Mouse (Mus musculus) liver, postnatal 0 days (tissue): ENCODE measurements around the gene 2010111I01Rik. TPM values are rescaled to one million over a fixed set of nuclear protein-coding genes. Genes with fewer than 3 reads are reported as not detected.
"Not testable (repeated sequence)": the region's sequence is repeated elsewhere in the genome, so short reads cannot be mapped to it uniquely, and the experiment has no call there.

Source experiments
- ATAC-seq: fragments of 200-750 bp; cut with Nextera tagmentation; 2 replicates; pipeline ENCODE4 v1.8.0; 2017; ENCODE audit warnings: mild to moderate bottlenecking, moderate library complexity
- DNase-seq: peaks from one replicate; pipeline ENCODE4 v3.0.0-alpha.2; 2016
- H3K27ac ChIP-seq: fragments of 300-500 bp; sonication (generic); 2 replicates; pipeline ENCODE4 v1.5.1; 2014; ENCODE audit warnings: antibody characterized with exemption, moderate library complexity, mild to moderate bottlenecking, low read depth
- H3K27me3 ChIP-seq: fragments of 300-500 bp; sonication (generic); 2 replicates; pipeline ENCODE4 v1.6.1; 2014; ENCODE audit warnings: low read length, control low read depth, mixed read lengths; ENCODE audit not compliant: insufficient read depth
- H3K36me3 ChIP-seq: fragments of 300-500 bp; sonication (generic); replicated peaks from 2 replicates; pipeline ENCODE4 v1.6.1; 2014; ENCODE audit warnings: mild to moderate bottlenecking, control low read depth, low read length, moderate library complexity, mixed read lengths; ENCODE audit not compliant: insufficient read depth
- H3K4me1 ChIP-seq: fragments of 300-500 bp; sonication (generic); 2 replicates; pipeline ENCODE4 v1.6.1; 2014; ENCODE audit warnings: antibody characterized with exemption, mild to moderate bottlenecking, control low read depth; ENCODE audit not compliant: insufficient read depth
- H3K4me2 ChIP-seq: fragments of 300-500 bp; sonication (generic); 2 replicates; pipeline ENCODE4 v1.6.1; 2014; ENCODE audit warnings: low read depth, mild to moderate bottlenecking, low read length, moderate library complexity, mixed read lengths
- H3K4me3 ChIP-seq: fragments of 300-500 bp; sonication (generic); 2 replicates; pipeline ENCODE4 v1.5.1; 2014; ENCODE audit warnings: low read depth, low read length
- H3K9ac ChIP-seq: fragments of 300-500 bp; sonication (generic); replicated peaks from 2 replicates; pipeline ENCODE4 v1.6.1; 2014; ENCODE audit warnings: mild to moderate bottlenecking, moderate library complexity
- H3K9me3 ChIP-seq: fragments of 300-500 bp; sonication (generic); 2 replicates; pipeline ENCODE4 v1.6.1; 2016; ENCODE audit warnings: mild to moderate bottlenecking, control low read depth, low read length, mixed read lengths
- CTCF ChIP-seq: sonication (generic); IDR thresholded peaks from 2 replicates; pipeline ENCODE4 v1.5.1; 2016; ENCODE audit warnings: antibody characterized with exemption, low read depth
- EP300 ChIP-seq: IDR thresholded peaks from 2 replicates; pipeline ENCODE4 v1.6.1; 2016; ENCODE audit warnings: antibody characterized with exemption, low read depth, mild to moderate bottlenecking
- WGBS: fragments of 180-500 bp; shearing (Covaris S2); extraction: QIAGEN DNeasy Blood & Tissue Kit; methylation state at CpG from one replicate; pipeline ENCODE4 v1.1.7; 2014; ENCODE audit not compliant: insufficient replicate concordance; 5-methylcytosine and 5-hydroxymethylcytosine counted together
- polyA plus RNA-seq: library from polyadenylated mRNA; unstranded; fragments of >200 nt; fragmentation: Nextera tagmentation; extraction: Ambion mirVana; gene quantifications from 2 replicates; pipeline ENCODE4 v1.2.1, GENCODE M21; 2015

The 2010111I01Rik gene
- polyA plus RNA-seq, 1 experiment from 2014 or later: 22.9 TPM

DNA sequence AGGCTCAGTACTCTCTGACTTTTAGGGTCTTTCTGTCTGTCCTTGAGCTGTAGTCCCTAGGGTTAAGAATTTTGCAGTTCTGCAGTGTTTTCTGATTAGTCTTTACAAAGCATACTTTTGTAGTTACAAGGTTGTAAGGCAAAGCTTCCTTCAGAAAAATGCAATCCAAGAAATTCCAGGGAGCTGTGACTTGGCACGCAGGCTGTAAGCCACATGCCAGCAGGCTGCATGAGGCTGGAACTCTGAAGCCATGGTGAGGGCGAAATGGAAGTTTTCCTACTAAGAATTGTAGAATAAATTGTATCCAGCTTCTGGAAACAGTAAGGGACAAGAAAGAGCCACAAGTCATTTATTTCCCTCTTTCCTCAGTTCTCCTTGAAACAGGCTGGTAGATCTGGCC is 15.4 kb downstream of the 2010111I01Rik start:
- Histone ChIP-seq H3K27me3 (no peaks in the 10 kb centered on the region), H3K4me3 (no peak overlapping the region), H3K9ac (no peak overlapping the region), H3K4me2 (no peak overlapping the region), H3K9me3 (no peaks in the 10 kb centered on the region), H3K36me3 (no peaks in the 10 kb centered on the region), H3K27ac (no peak overlapping the region), H3K4me1 (peaks cover 9% of the 10 kb centered on the region; the same call in 1 of the 2 replicates)
- no peak for TF ChIP-seq CTCF
- TF ChIP-seq EP300: no peak
- DNase-seq (no peak), ATAC-seq (no peak)
- WGBS: 69% methylated on average over 2 of the region's 2 CpGs

DNA sequence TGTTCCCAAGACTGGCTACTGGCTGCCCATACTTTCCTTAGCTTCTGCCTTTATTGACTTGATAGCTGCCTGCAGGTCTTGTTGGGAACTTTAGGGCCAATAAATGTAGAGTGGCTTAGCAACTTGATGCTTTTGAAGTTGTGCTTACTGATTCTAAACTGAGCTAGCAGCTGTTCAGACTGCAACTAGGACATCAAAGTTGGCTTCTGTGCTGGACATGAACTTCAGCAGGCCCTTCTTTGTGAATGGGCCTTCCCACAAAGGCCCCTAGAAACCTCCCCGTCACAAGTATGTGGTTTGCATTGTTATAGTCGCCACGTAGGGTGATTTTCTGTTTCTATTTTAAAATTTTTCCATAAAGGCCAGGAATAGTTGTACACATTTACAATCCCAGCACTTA is 19.8 kb downstream of the 2010111I01Rik start:
- Histone ChIP-seq H3K27ac (no peak overlapping the region), H3K9ac (no peak overlapping the region), H3K27me3 (no peaks in the 10 kb centered on the region), H3K9me3 (no peaks in the 10 kb centered on the region), H3K4me3 (no peak overlapping the region), H3K36me3 (no peaks in the 10 kb centered on the region), H3K4me1 (no peaks in the 10 kb centered on the region), H3K4me2 (no peak overlapping the region)
- TF ChIP-seq CTCF: no peak
- TF ChIP-seq EP300: no peak
- no peak for ATAC-seq
- 83% methylated on average over 3 of the region's 3 CpGs for WGBS
- DNase-seq: no peak

- H3K36me3 ChIP-seq: no peaks in the 10 kb centered on the region
- no peak overlapping the region for H3K9ac ChIP-seq
- 0 out of 2 replicates have a peak, but pooled peaks cover 3% of the 10 kb centered on the region for H3K4me1 ChIP-seq
- no peaks in the 10 kb centered on the region for H3K27me3 ChIP-seq
- H3K4me2 ChIP-seq: no peak overlapping the region
- H3K27ac ChIP-seq: no peak overlapping the region
- TF ChIP-seq CTCF (no peak), EP300 (no peak)
- no peak for DNase-seq
- 78% methylated on average over 3 of the region's 3 CpGs for WGBS
- no peak overlapping the region for H3K4me3 ChIP-seq
- no peak for ATAC-seq
- H3K9me3 ChIP-seq: no peaks in the 10 kb centered on the region
These were observed 25.3 kb downstream of the 2010111I01Rik start for GRCm38 (mm10) chr13:62989891-62990490.

DNA sequence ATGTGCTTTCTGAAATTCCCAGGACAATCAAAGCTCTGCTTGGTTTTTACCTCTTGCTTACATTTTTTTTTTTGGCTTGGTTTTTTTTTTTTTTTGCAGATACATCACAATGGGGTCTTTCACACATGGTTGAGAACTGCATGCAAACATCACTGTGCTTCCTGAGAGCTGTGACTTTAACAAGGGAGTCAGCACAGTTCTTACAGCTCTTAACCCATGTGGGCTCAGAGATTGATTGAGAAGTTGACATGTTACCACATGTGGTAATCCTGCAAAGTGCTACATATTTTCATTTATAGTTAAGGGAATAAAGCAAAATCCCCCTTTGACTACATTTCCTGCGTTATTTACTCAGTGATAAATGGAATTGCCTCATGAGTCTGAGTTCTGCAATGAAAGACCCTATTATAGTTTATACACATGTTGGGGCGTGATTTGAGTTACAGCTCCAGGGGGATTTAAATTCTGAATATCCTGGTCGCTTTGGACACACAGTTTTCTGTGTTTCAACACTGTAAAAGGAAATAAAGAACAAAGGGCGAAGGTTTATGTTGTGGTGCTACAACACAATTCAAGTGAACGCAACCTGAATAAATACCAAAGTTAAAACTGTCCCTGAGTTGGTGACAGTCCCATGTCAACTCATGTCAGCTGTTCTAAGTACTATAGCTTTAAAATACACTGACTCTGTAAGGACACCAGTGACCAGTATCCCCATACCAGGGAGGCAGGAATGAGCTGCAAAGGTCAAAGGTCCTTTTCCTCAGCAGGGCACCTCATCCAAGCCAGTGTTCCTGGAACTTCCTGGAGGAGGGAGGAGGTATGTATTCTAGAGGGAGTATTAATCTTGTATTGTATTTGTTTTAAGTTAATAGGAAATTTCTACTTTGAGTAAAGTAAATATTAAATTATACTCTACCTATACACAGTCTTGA is 29.1 kb downstream of the 2010111I01Rik start:
- DNase-seq (no peak), ATAC-seq (no peak)
- WGBS: 83% methylated on average over 5 of the region's 5 CpGs
- no peak overlapping the region for H3K9ac ChIP-seq
- no peaks in the 10 kb centered on the region for H3K36me3 ChIP-seq
- H3K4me1 ChIP-seq: peaks cover 6% of the 10 kb centered on the region; the same call in 1 of the 2 replicates
- H3K27ac ChIP-seq: no peak overlapping the region
- TF ChIP-seq EP300 (no peak), CTCF (no peak)
- H3K4me2 ChIP-seq: no peak overlapping the region
- H3K27me3 ChIP-seq: no peaks in the 10 kb centered on the region
- no peaks in the 10 kb centered on the region for H3K9me3 ChIP-seq
- no peak overlapping the region for H3K4me3 ChIP-seq

DNA sequence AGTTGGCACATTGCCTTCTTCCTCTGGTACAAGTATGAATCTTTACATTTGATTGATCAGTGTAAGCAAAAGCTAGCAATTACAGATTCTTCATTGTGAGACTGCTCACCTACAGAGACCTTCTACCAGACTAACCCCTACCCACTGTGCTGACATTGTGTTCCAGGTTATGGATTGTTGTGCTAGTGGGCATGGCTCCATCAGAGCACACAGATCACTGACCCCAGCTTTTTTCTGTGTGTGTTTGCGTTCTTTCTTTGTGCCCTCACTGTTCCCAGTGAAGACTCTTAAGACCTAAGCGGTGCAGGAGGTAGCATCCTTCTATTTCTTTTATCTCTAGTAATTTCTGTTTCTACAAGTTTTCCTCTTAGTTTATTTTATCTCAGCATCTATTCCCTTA is 32.1 kb downstream of the 2010111I01Rik start:
- no peak overlapping the region for H3K9ac ChIP-seq
- H3K4me1 ChIP-seq: peaks cover 6% of the 10 kb centered on the region; the same call in 1 of the 2 replicates
- H3K27ac ChIP-seq: no peak overlapping the region; the same call in 1 of the 2 replicates
- no peaks in the 10 kb centered on the region for H3K9me3 ChIP-seq
- DNase-seq (no peak), ATAC-seq (peak; percentile 66)
- H3K4me3 ChIP-seq: no peak overlapping the region
- no peaks in the 10 kb centered on the region for H3K36me3 ChIP-seq
- no peak overlapping the region for H3K4me2 ChIP-seq
- 80% methylated on average over 2 of the region's 2 CpGs for WGBS
- no peaks in the 10 kb centered on the region for H3K27me3 ChIP-seq
- TF ChIP-seq CTCF (no peak), EP300 (no peak)

DNA sequence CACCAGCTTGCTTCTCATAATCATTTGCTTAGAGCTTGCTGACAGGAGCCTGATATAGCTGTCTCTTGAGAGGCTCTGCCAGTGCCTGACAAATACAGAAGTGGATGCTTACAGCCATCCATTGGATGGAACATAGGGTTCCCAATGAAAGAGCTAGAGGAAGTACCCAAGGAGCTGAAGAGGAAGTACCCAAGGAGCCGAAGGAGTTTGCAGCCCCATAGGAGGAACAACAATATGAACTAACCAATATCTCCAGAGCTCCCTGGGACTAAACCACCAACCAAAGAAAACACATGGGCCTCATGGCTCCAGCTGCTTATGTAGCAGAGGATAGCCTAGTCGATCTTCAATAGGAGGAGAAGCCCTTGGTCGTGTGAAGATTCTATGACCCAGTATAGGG is 42.8 kb downstream of the 2010111I01Rik start:
- not testable (repeated sequence) for H3K4me3 ChIP-seq, H3K4me2 ChIP-seq, H3K4me1 ChIP-seq, H3K36me3 ChIP-seq, DNase-seq, H3K9ac ChIP-seq, H3K27me3 ChIP-seq, H3K27ac ChIP-seq, H3K9me3 ChIP-seq, ATAC-seq
- WGBS: 50% methylated on average over 3 of the region's 3 CpGs
